Mouse (Mus musculus) forebrain, postnatal 0 days (tissue): ENCODE results near the gene Tbc1d15. TPM values are rescaled to one million over a fixed set of nuclear protein-coding genes. Genes with fewer than 3 reads are reported as not detected.

Source experiments
- ATAC-seq: fragments of 200-750 bp; cut with Nextera tagmentation; 2 replicates; pipeline ENCODE4 v1.8.0; 2017; ENCODE audit warnings: mild to moderate bottlenecking, moderate library complexity
- DNase-seq: peaks from one replicate; pipeline ENCODE4 v3.0.0-alpha.2; 2015
- H3K27ac ChIP-seq: fragments of 300-500 bp; sonication (generic); 2 replicates; pipeline ENCODE4 v1.5.1; 2014; ENCODE audit warnings: low read depth, mild to moderate bottlenecking, antibody characterized with exemption, low read length, moderate library complexity, mixed read lengths
- H3K27me3 ChIP-seq: fragments of 300-500 bp; sonication (generic); 2 replicates; pipeline ENCODE4 v1.6.1; 2014; ENCODE audit warnings: mild to moderate bottlenecking, low read length, mixed read lengths; ENCODE audit not compliant: insufficient read depth
- H3K36me3 ChIP-seq: fragments of 300-500 bp; sonication (generic); 2 replicates; pipeline ENCODE4 v1.6.1; 2014; ENCODE audit warnings: mild to moderate bottlenecking, moderate library complexity; ENCODE audit not compliant: insufficient read depth
- H3K4me1 ChIP-seq: fragments of 300-500 bp; sonication (generic); 2 replicates; pipeline ENCODE4 v1.6.1; 2014; ENCODE audit warnings: antibody characterized with exemption; ENCODE audit not compliant: insufficient read depth
- H3K4me2 ChIP-seq: fragments of 300-500 bp; sonication (generic); 2 replicates; pipeline ENCODE4 v1.6.1; 2014; ENCODE audit warnings: low read depth, mild to moderate bottlenecking, moderate library complexity
- H3K4me3 ChIP-seq: fragments of 300-500 bp; sonication (generic); 2 replicates; pipeline ENCODE4 v1.5.1; 2014; ENCODE audit warnings: low read depth, low read length, mixed read lengths
- H3K9ac ChIP-seq: fragments of 300-500 bp; sonication (generic); 2 replicates; pipeline ENCODE4 v1.6.1; 2014; ENCODE audit warnings: mild to moderate bottlenecking
- H3K9me3 ChIP-seq: fragments of 300-500 bp; sonication (generic); 2 replicates; pipeline ENCODE4 v1.6.1; 2016; ENCODE audit warnings: low read length
- CTCF ChIP-seq: sonication (generic); IDR thresholded peaks from 2 replicates; pipeline ENCODE4 v1.5.1; 2016; ENCODE audit warnings: antibody characterized with exemption, control low read depth, low read depth
- WGBS: fragments of 180-500 bp; shearing (Covaris S2); extraction: QIAGEN DNeasy Blood & Tissue Kit; methylation state at CpG from one replicate; pipeline ENCODE4 v1.1.7; 2014; 5-methylcytosine and 5-hydroxymethylcytosine counted together
- polyA plus RNA-seq: library from polyadenylated mRNA; unstranded; fragments of >200 nt; fragmentation: Nextera tagmentation; extraction: Ambion mirVana; gene quantifications from 2 replicates; pipeline ENCODE4 v1.2.1, GENCODE M21; 2015
- total RNA-seq: library from RNA; depleted of rRNA; stranded (reverse); fragments of >200 nt; gene quantifications from 2 replicates; pipeline ENCODE4 v1.2.3, GENCODE M21; 2014

Gene Tbc1d15
- total and polyA plus RNA-seq, 2 experiments from 2014 or later: 10.3 to 31.3 TPM

DNA sequence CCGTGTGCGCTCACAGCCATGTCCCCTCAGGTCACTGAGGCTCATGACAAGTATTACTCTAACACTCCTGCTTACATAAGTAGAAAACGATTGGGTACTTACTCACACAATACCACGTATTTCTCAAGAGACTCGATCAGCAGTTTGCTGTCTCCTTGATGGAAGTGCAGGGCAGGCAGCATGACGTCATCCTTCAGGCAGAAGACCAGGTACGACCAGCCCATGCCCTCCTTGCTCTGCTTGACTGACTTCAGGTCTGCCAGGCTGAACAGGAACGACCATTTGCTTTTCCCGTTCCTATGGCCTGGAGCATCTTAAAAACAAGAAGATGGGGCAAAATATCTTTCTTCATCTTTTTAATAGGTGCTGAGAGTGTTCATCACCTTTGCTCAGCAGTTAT lies 22.2 kb downstream of the Tbc1d15 start:
- H3K4me2 ChIP-seq: no peak overlapping the region
- TF ChIP-seq CTCF: no peak
- no peak for DNase-seq
- H3K9ac ChIP-seq: no peak overlapping the region
- no peaks in the 10 kb centered on the region for H3K9me3 ChIP-seq
- peaks cover 19% of the 10 kb centered on the region; the same call in 1 of the 2 replicates for H3K36me3 ChIP-seq
- H3K27ac ChIP-seq: no peak overlapping the region
- no peak for ATAC-seq
- no peaks in the 10 kb centered on the region for H3K4me1 ChIP-seq
- WGBS: 87% methylated on average over 9 of the region's 9 CpGs
- H3K4me3 ChIP-seq: no peak overlapping the region
- H3K27me3 ChIP-seq: no peaks in the 10 kb centered on the region

DNA sequence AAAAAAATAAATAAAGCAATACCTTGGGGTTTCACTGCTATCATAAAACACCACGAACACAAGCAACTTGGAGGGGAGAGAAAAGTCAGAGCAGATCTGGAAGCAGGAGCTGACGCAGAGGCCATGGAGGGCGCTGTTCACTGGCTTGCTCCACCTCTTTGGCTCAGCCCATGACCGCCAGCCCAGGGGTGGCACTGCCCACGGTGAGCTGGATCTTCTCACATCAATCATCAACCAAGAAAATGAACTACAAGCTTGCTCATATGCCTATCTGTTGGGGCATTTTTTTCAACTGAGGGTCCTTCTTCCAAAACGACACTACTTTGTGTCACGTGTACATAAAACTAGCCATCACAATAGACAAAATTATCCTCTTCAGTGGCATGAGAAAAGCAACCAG lies 24.7 kb downstream of the Tbc1d15 start:
- Histone ChIP-seq H3K4me3 (no peak overlapping the region), H3K27me3 (no peaks in the 10 kb centered on the region), H3K4me2 (no peak overlapping the region), H3K9me3 (no peaks in the 10 kb centered on the region), H3K27ac (no peak overlapping the region), H3K4me1 (no peaks in the 10 kb centered on the region), H3K9ac (no peak overlapping the region), H3K36me3 (peaks cover 13% of the 10 kb centered on the region; the same call in 1 of the 2 replicates)
- DNase-seq (no peak), ATAC-seq (no peak)
- no peak for TF ChIP-seq CTCF
- WGBS: 97% methylated on average over 7 of the region's 7 CpGs

DNA sequence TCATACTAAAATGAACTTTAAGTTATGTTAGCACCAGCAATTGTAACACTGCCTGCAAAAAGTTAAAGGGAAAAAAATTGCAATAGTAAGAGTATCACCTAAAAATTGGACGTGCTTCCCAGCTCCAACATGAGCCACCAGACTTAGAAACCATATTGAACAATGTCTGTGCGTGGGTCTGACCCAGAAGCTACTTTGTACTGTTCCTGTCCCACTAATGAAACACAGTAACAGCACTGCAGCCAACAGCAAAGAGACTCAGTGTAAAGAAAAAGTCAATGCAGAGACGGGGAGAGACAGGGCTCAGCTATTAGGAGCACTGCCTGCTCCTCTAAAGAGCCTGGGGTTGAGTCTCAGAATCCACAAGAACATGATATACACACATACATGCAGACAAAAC lies 27.4 kb downstream of the Tbc1d15 start:
- H3K9me3 ChIP-seq: no peaks in the 10 kb centered on the region
- H3K4me3 ChIP-seq: no peak overlapping the region
- H3K9ac ChIP-seq: no peak overlapping the region
- TF ChIP-seq CTCF: no peak
- DNase-seq: no peak
- H3K36me3 ChIP-seq: peaks cover 14% of the 10 kb centered on the region
- H3K27ac ChIP-seq: no peak overlapping the region
- no peak overlapping the region for H3K4me2 ChIP-seq
- no peaks in the 10 kb centered on the region for H3K27me3 ChIP-seq
- H3K4me1 ChIP-seq: no peaks in the 10 kb centered on the region
- ATAC-seq: no peak
- 83% methylated on average over 3 of the region's 3 CpGs for WGBS

DNA sequence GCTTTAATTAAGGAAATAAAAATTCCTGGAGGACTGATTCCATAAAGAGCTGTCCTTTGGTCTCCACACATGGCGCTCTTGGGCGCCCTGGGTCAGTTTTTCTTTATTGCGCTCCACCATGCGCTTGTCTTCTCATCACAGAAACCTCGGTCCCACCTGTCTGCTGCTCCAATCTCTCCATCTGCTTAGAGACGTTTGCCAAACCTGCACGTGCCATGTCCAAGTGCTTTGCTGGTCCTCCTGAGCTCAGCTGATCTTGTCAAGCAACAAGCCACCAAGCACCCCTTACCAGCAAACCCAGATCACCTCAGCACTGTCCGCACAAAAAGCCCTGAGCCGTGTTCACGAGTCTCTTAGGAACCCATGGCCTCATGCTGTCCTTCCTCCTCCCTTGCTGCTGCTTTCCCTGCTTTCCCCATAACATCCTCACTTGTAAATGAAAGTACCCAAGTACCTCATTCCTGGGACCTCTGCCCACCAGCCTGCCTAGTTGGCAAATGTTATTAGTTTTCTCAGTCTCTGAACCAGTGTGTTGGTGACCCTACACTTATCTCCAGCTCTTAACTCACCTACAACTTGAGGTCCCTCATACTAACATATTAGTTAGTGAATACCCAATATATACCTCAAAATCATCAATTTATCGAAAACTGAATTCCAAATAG lies 38.2 kb downstream of the Tbc1d15 start:
- H3K9me3 ChIP-seq: no peaks in the 10 kb centered on the region
- H3K27me3 ChIP-seq: no peaks in the 10 kb centered on the region
- TF ChIP-seq CTCF: no peak
- peaks cover 37% of the 10 kb centered on the region for H3K36me3 ChIP-seq
- DNase-seq (no peak), ATAC-seq (no peak)
- no peak overlapping the region for H3K9ac ChIP-seq
- no peak overlapping the region for H3K4me3 ChIP-seq
- no peak overlapping the region for H3K4me2 ChIP-seq
- 92% methylated on average over 11 of the region's 11 CpGs for WGBS
- no peak overlapping the region for H3K27ac ChIP-seq
- H3K4me1 ChIP-seq: no peaks in the 10 kb centered on the region

DNA sequence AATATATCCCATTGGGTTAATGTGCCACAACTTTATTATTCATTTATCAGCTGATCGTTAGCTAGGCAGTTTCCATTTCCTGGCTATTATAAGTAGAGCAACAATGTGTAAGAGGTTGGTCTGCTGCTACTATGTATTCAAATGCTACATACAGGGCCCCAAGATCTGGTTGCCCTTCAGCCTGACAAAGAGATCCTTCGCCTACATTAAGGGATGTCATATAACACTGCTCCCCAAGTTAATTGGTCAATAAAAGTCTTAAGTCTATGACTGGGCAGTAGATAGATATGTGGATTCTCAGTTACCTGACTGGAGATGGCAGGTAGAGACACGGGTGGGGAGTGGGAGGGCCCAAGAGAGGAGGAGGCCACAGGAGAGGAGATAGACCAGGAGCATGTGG lies 45.4 kb downstream of the Tbc1d15 start:
- TF ChIP-seq CTCF: no peak
- peaks cover 27% of the 10 kb centered on the region for H3K36me3 ChIP-seq
- H3K9ac ChIP-seq: no peak overlapping the region
- H3K27ac ChIP-seq: no peak overlapping the region
- H3K4me1 ChIP-seq: no peaks in the 10 kb centered on the region
- H3K4me3 ChIP-seq: no peak overlapping the region
- DNase-seq (no peak), ATAC-seq (no peak)
- no peak overlapping the region for H3K4me2 ChIP-seq
- 92% methylated on average over 3 of the region's 3 CpGs for WGBS
- no peaks in the 10 kb centered on the region for H3K9me3 ChIP-seq
- H3K27me3 ChIP-seq: no peaks in the 10 kb centered on the region

DNA sequence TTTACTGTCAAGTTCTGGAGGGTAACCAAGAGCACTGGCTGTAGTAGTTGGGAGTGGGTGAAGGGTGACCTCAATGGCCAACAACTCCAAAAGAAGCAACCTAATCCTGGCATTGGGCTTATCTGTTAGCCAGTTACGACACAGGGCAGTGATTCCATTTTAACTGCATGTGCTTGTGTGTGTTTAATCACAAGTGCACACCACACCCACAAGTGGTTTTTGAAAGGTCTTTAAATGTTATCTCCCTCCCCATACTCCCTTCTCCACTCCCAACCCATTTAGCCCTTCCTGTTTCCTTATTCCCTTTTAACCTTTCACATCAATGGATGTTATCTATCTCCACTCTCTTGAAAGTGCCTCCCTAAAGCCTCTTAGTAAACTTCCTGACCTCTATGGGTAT lies 46.0 kb downstream of the Tbc1d15 start:
- H3K4me1 ChIP-seq: no peaks in the 10 kb centered on the region
- no peak overlapping the region for H3K4me3 ChIP-seq
- WGBS: 100% methylated on average over 1 of the region's 1 CpGs
- no peak overlapping the region for H3K27ac ChIP-seq
- DNase-seq (no peak), ATAC-seq (no peak)
- H3K9ac ChIP-seq: no peak overlapping the region
- peaks cover 25% of the 10 kb centered on the region for H3K36me3 ChIP-seq
- no peak overlapping the region for H3K4me2 ChIP-seq
- no peaks in the 10 kb centered on the region for H3K27me3 ChIP-seq
- TF ChIP-seq CTCF: no peak
- H3K9me3 ChIP-seq: no peaks in the 10 kb centered on the region

DNA sequence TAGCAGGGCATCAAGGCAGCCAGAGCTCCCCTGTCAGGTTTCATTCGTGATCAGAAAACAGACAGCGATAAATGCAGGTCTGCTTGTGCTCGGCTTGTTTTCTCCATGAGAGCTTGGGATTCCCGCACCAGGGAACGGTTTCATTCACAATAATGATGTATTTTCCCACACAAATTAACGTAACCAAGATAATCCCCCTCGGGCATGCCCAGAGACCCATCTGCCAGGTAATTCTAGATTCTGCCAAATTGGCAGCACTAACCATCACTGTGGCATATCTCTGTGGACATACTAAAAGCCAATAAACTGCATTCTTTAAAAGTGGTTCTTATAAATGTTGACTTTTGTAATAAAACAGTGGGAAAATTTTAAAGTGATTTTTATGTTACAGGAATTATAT lies 60.1 kb downstream of the Tbc1d15 start:
- Histone ChIP-seq H3K36me3 (no peaks in the 10 kb centered on the region), H3K4me2 (no peak overlapping the region), H3K27me3 (peaks cover 4% of the 10 kb centered on the region; the same call in 1 of the 2 replicates), H3K9ac (no peak overlapping the region), H3K27ac (no peak overlapping the region), H3K4me1 (no peaks in the 10 kb centered on the region), H3K9me3 (no peaks in the 10 kb centered on the region), H3K4me3 (no peak overlapping the region)
- 44% methylated on average over 7 of the region's 7 CpGs for WGBS
- ATAC-seq (no peak), DNase-seq (peak; percentile 39)
- TF ChIP-seq CTCF: no peak
